Mouse (Mus musculus) inflammation-experienced regulatory T-cells, adult 16 weeks (primary cell): ENCODE results near the gene Vmn1r45. TPM values are rescaled to one million over a fixed set of nuclear protein-coding genes. Genes with fewer than 3 reads are reported as not detected.

Source experiments
- polyA plus RNA-seq: library from polyadenylated mRNA; unstranded; fragments of 100-300 nt; shearing (Covaris generic); gene quantifications from one replicate; pipeline ENCODE4 v1.2.1, GENCODE M21; 2017

Vmn1r45 gene
- polyA plus RNA-seq: not detected

GRCm38 (mm10) chr6:89940498-89940897 is at the start of gene Vmn1r45:
Vmn1r45 (minus strand) TSS chr6:89940598.

GRCm38 (mm10) chr6:89969013-89969412 is 28.6 kb upstream of the Vmn1r45 start, which contains the start of gene Vmn1r46:
Vmn1r46 (plus strand) TSS chr6:89969313.

GRCm38 (mm10) chr6:89883360-89883759 is 57.0 kb downstream of the Vmn1r45 start, which contains the start of gene Vmn1r44:
Vmn1r44 (plus strand) TSS chr6:89883660.

Other genes starting within 250 kb of the Vmn1r45 start
- gene Vmn1r40, start 233.1 kb downstream of the Vmn1r45 start, polyA plus RNA-seq: not detected
- gene Vmn1r41, start 199.8 kb downstream of the Vmn1r45 start, polyA plus RNA-seq: not detected
- gene Vmn1r42, start 64.2 kb downstream of the Vmn1r45 start, polyA plus RNA-seq: not detected
- gene Vmn1r43, start 64.2 kb downstream of the Vmn1r45 start, polyA plus RNA-seq: not detected
- not detected for gene Vmn1r44, start 56.9 kb downstream of the Vmn1r45 start, polyA plus RNA-seq
- gene Vmn1r46, start 28.7 kb upstream of the Vmn1r45 start, polyA plus RNA-seq: not detected
- not detected for gene Vmn1r47, start 75.5 kb upstream of the Vmn1r45 start, polyA plus RNA-seq
- not detected for gene Vmn1r48, start 96.2 kb upstream of the Vmn1r45 start, polyA plus RNA-seq
- gene Vmn1r49, start 137.9 kb upstream of the Vmn1r45 start, polyA plus RNA-seq: not detected
- gene Vmn1r50, start 160.8 kb upstream of the Vmn1r45 start, polyA plus RNA-seq: not detected
- gene Vmn1r51, start 182.0 kb upstream of the Vmn1r45 start, polyA plus RNA-seq: not detected
- not detected for gene Vmn1r52, start 234.2 kb upstream of the Vmn1r45 start, polyA plus RNA-seq